22 mouse cellular contexts compared by ENCODE assay signal in genomic region chr11:98034061-98034460, GRCm38 (mm10). TPM values are rescaled to one million over a fixed set of nuclear protein-coding genes. Genes with fewer than 3 reads are reported as not detected.
"Had no signal": no experiment of that assay in that cellular context is flagged by ENCODE, and none has a peak within 500 bp of the region (broad histone marks: within the 10 kb centered on the region; RNA-seq: fewer than 3 reads in every experiment).

No protein-coding gene starts in this region.

- DNase-seq: kidney, adult 2 months; kidney, postnatal 36 days; left cerebral cortex, postnatal 4 days; liver, postnatal 0 days; lung, embryonic 14.5 days; right cerebral cortex, postnatal 25 days; spleen, adult 18-20 months; thymus, adult 18-20 months; thymus, postnatal 14 days; thymus, postnatal 4 days had no signal

- ATAC-seq: intestine, embryonic 16.5 days; liver, postnatal 0 days; lung, postnatal 0 days; midbrain, embryonic 15.5 days had no signal

- H3K27me3 ChIP-seq: midbrain, embryonic 15.5 days had no signal

- H3K9ac ChIP-seq: limb, embryonic 12.5 days; limb, embryonic 15.5 days; liver, embryonic 14.5 days; liver, postnatal 0 days; lung, embryonic 14.5 days; midbrain, embryonic 15.5 days; stomach, embryonic 15.5 days had no signal

- H3K4me3 ChIP-seq: limb, embryonic 12.5 days; limb, embryonic 15.5 days; megakaryocyte, embryonic 14.5 days; midbrain, embryonic 15.5 days; neural tube, embryonic 13.5 days; stomach, embryonic 15.5 days had no signal

- H3K9me3 ChIP-seq: limb, embryonic 12.5 days; limb, embryonic 15.5 days; megakaryocyte, embryonic 14.5 days; midbrain, embryonic 15.5 days; neural tube, embryonic 13.5 days; stomach, embryonic 15.5 days had no signal

- H3K27ac ChIP-seq: kidney, postnatal 0 days; limb, embryonic 15.5 days; liver, embryonic 14.5 days; midbrain, embryonic 15.5 days; stomach, embryonic 15.5 days had no signal

- H3K4me2 ChIP-seq: limb, embryonic 12.5 days; limb, embryonic 15.5 days; liver, embryonic 11.5 days; lung, embryonic 14.5 days; midbrain, embryonic 11.5 days; midbrain, embryonic 15.5 days; neural tube, embryonic 13.5 days; stomach, embryonic 15.5 days had no signal

RNA-seq across cellular contexts. Expression of gene Stac2, which starts 19.2 kb away (rescaled TPM):
- polyA plus RNA-seq: liver, embryonic 14.5 days had no signal

RNA-seq across cellular contexts. Expression of gene Plxdc1, which starts 47.8 kb away (rescaled TPM):
- polyA plus RNA-seq: limb, embryonic 12.5 days; midbrain, embryonic 11.5 days had no signal
